Mouse (Mus musculus): Measurements from ENCODE around the gene Ggta1.

DNA sequence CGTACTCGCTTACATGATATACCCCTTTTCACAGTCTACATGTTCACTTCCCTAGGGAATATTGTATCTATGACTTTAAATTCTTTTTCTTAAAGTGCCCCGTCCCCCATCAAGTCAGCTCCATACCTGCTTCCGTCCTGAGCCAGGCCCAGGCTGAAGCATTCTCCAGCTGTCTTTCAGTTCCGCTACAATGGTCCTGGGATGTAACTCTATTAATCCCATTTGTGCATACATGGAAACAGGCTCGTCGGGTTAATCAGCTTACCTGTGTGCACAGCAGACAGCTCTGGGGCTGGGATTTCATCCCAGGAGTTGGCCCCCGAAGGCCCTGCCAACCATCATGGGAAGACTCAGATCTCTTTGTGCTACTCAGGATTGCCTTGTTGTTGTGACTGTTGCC lies 32.2 kb downstream of the Ggta1 start:
- TF ChIP-seq CTCF (conservative IDR thresholded peaks at IDR 0.05; ENCODE audit: insufficient read depth, insufficient read length, low read depth, low read length) (no peak), POLR2A (IDR thresholded peaks at IDR 0.05; ENCODE audit: low read depth, low read length) (no peak)
